Mouse (Mus musculus) thymus, postnatal 25 days (tissue): ENCODE measurements around the gene Spg11.
"Not testable (repeated sequence)": the region's sequence is repeated elsewhere in the genome, so short reads cannot be mapped to it uniquely, and the experiment has no call there.

ENCODE experiments used
- DNase-seq: peaks from one replicate; pipeline ENCODE4 v3.0.0; 2022

Gene Spg11

DNA sequence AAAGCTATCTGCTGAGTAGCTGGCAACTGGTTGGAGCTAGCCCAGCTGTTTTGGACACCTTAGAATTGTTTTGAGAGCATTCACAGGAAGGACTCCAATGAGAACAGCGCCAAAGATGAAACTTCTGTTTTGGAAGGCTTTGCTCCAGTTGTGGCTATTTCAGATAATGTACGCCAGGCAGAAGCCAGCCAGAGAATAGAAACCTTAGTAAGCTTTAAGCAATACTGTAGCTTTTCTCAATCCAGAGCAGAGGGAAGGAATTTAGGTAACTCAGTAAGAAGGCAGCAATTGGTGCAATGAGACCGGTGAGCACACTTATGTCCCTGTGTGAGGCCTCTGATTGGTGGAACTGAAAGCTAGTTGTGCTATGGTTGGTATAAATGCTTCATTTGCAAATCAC lies 24.9 kb upstream of the Spg11 start:
- DNase-seq = no peak

GRCm38 (mm10) chr2:122141332-122141967 lies 23.3 kb upstream of the Spg11 start:
- DNase-seq = no peak

DNA sequence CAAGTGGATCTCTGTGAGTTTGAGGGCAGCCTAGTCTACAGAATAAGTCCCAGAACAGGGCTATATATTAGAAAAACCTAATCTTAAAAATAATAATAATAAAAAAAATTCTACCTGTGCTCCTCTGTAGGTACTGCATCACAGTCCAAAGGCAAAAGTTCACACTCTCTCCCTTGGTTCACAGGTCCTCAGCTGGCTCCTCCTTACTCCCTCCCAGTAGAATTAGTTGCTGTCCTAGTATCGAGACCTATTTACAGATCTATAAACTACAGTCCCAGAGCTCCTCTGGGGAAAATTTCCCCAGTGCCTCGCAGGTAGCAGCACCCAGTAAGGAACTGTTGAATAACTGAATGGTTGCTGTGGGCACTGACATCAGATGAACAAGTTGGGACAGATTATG lies 22.6 kb upstream of the Spg11 start:
- no peak for DNase-seq

GRCm38 (mm10) chr2:122137839-122138465 lies 19.8 kb upstream of the Spg11 start:
- no peak for DNase-seq

DNA sequence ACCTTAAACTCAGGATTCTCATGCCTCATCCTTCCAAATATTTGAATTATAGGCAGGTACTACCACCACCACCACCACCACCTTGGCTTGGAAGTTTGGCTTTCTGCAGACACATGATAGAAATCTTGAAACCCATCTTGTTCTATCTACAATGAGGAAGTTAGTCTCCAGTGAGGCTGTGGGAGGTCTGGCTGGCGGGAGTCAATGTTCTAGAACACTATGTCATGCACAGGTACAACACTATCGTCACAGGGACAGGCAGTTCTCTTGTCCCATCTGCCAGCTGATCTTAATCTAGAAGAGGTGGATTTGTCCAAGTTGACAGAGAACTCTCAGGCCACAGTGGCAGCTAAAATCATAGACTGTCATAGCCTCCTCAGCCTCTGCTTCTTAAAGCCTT lies 14.4 kb upstream of the Spg11 start:
- DNase-seq = no peak

DNA sequence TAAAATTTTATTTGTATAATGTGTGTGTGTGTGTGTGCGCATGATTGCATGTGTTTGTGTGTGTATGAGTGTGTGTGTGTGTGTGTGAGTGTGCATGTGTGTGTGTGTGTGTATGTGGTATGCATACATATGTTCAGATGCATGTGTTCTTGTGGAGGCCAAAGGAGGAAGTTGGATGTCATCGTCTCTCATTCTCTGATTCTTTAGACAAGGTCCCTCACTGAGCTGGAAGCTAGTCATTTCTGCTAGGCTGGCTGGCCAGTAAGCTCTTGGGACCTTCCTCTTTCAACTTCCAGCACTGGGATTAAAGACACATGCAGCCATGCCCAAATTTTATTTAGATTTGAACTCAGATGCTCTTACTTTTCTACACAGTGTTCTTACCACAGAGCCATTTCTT lies 13.9 kb upstream of the Spg11 start:
- no peak for DNase-seq

GRCm38 (mm10) chr2:122127635-122128034 lies 9.4 kb upstream of the Spg11 start:
- DNase-seq = no peak

DNA sequence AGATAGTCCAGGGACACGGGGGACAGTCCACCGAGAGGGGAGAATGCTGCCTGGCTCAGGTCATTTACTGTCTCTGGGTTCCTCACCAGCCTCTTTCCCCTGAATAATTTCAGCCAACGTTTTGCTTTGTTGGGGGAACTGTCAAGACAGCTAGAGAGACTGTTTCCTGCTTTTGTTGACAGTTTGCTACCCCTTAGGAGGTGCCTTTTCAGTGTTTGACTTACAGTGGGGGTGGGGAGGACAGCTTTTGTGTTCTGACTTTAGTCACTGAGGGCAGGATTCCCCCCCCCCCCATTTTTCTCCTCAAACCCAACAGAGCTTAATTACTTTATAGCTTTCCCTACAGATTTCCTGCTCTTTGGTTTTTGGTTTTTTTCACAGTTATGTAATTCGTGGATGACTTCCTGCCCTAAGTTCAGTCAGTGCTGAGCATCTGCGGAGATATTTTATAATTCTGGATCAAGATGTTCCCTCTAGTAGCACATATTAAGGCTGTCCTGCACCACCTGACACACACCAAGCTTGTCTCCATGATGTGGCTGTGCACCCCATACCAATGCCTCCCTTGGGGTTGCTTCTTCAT lies 8.7 kb upstream of the Spg11 start:
- peak; percentile 26 for DNase-seq

- peak; percentile 49 for DNase-seq
These were observed 7.7 kb upstream of the Spg11 start for GRCm38 (mm10) chr2:122125680-122126572.

DNA sequence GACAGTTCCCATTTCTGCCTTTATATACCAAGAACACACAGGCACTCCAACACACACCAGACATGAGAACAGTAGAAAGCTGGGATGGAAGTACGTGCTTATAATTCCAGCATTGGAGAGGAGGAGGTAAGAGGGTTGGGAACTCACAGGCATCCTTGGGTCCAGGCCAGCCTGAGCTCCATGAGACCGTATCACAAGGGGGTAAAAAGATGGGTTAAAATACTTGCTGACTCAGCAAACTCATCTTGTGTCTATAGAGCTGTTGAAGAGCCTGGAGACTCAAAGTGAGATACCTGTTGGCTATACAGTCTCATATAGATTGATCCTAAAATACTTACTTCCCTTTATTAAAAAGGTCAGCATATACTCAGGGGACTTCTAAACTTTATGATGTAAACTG lies 1.3 kb downstream of the Spg11 start:
- DNase-seq = no peak

GRCm38 (mm10) chr2:122109714-122110113 lies 8.5 kb downstream of the Spg11 start:
- no peak for DNase-seq

GRCm38 (mm10) chr2:122108101-122108500 lies 10.1 kb downstream of the Spg11 start:
- no peak for DNase-seq

- peak; percentile 50 for DNase-seq
These were observed 16.1 kb downstream of the Spg11 start for GRCm38 (mm10) chr2:122102070-122102469.

GRCm38 (mm10) chr2:122097686-122098085 lies 20.5 kb downstream of the Spg11 start:
- not testable (repeated sequence) for DNase-seq

DNA sequence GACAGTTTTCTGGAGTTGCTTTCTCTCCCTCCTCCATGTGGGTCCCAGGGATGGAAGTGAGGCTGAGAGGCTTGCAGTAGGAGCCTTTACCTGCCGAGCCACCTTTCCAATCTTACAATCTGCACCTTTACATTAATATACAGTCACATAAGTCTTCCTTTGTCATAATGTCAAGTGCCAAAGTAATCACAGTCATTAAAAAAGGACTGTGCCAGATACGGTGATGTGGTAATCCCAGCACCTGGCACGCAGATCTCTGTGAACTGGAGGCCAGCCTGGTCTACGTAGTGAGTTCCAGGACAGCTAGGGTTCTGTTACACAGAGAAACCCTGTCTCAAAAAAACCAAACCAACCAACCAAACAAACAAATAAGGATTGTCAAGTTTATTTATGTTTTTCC lies 24.3 kb downstream of the Spg11 start:
- DNase-seq = no peak

- DNase-seq = no peak
These were observed 31.7 kb downstream of the Spg11 start for GRCm38 (mm10) chr2:122086446-122086845.

GRCm38 (mm10) chr2:122081728-122082456 lies 36.3 kb downstream of the Spg11 start:
- no peak for DNase-seq

DNA sequence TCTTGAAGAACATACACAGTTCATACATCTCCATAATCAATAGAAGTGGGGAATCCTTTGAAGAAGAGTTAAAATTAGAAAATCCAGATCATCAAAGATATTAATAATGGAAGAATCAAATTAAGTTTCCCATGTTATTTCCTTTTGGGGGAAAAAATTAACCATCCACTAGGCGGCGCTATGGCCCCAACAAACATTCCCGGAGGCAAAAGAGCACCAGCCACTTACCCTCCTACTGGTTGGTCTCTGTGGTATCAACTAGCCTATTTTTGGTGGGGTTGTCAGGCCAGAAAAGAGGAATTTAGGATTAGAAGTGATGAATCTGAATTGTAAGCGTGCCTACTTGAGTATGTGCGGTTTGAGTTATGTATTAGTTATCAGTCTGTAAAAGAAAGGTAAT lies 48.3 kb downstream of the Spg11 start:
- DNase-seq = peak; percentile 64

DNA sequence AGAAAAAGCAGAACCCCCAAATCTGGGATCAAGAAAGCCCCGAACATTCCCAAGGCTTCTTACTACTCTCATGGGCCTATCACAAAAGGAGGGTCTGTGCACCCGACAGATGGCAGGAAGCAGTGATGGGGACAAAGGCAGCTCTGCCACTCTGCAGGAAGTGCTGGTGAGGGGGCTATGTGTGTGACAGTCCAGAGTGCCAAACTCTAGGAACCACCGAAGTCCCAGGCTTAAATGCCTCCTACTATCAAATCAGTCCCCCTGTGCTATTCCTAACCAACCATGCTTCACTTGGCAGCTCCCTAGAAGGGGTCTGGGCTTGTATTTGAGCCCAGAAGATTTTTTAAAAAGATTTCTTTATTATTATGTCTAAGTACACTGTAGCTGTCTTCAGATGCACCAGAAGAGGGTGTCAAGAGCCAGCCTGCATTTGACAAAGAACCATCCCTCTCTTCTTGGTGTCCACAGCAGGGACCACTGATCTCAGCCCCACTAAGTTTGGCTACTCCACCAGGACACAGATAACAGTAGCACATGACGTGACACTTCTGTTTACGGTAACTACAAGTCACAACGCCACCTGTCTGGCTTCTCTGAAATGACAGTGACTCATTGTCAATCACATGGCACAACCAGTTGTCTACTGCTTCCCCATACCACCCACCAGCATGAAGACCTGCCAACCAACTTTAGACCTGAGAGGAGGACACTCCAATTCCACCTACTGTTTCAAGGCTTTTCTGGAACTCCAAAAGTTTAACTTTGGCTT lies 48.9 kb downstream of the Spg11 start:
- no peak for DNase-seq

- no peak for DNase-seq
These were observed 51.9 kb downstream of the Spg11 start for GRCm38 (mm10) chr2:122066241-122066640.

GRCm38 (mm10) chr2:122065200-122065969 lies 52.8 kb downstream of the Spg11 start:
- DNase-seq = no peak
